Mouse (Mus musculus): Measurements from ENCODE around the gene Madd. TPM values are rescaled to one million over a fixed set of nuclear protein-coding genes. Genes with fewer than 3 reads are reported as not detected.

Gene Madd
- 100 to 1,000 TPM; 158 to 161 TPM for total RNA-seq (2023)

GRCm38 (mm10) chr2:91183711-91184405, at the start of gene Madd:
Gene Madd (minus strand): TSS chr2:91183837.

GRCm38 (mm10) chr2:91202222-91202971, 18.8 kb upstream of the Madd start, which contains the start of the genes Nr1h3 and Acp2:
Gene Nr1h3 (minus strand): TSS chr2:91202834.
Gene Acp2 (plus strand): TSS chr2:91202885.

GRCm38 (mm10) chr2:91117585-91118275, 65.9 kb downstream of the Madd start, which contains the start of gene Mybpc3:
Gene Mybpc3 (plus strand): TSS chr2:91118144.

Other genes starting within 250 kb of the Madd start
- 10 to 100 TPM; 64.3 to 71.6 TPM for gene Celf1, start 243.5 kb downstream of the Madd start, total RNA-seq (2023)
- not detected for gene Rapsn, start 148.2 kb downstream of the Madd start, total RNA-seq (2023)
- 100 to 1,000 TPM; 107 to 121 TPM for gene Psmc3, start 129.8 kb downstream of the Madd start, total RNA-seq (2023)
- 10 to 100 TPM; 43.0 to 46.0 TPM for gene Slc39a13, start 113.4 kb downstream of the Madd start, total RNA-seq (2023)
- gene Spi1, start 101.4 kb downstream of the Madd start, total RNA-seq (2023) = 100 to 1,000 TPM; 657 to 683 TPM
- 1 to 10 TPM; 3.0 to 4.0 TPM for gene Mybpc3, start 65.7 kb downstream of the Madd start, total RNA-seq (2023)
- gene Nr1h3, start 19.0 kb upstream of the Madd start, total RNA-seq (2023) = 100 to 1,000 TPM in 1 of 2 experiments, 10 to 100 TPM in 1; 93.4 to 101 TPM
- gene Acp2, start 19.0 kb upstream of the Madd start, total RNA-seq (2023) = 10 to 100 TPM; 85.0 to 92.8 TPM
- 1 to 10 TPM; 8.9 to 9.0 TPM for gene Ddb2, start 53.1 kb upstream of the Madd start, total RNA-seq (2023)
- not detected for gene Pacsin3, start 72.1 kb upstream of the Madd start, total RNA-seq (2023)
- gene Arfgap2, start 81.1 kb upstream of the Madd start, total RNA-seq (2023) = 100 to 1,000 TPM; 107 to 114 TPM

All from monocyte, adult 59 days (primary cell).